Mouse (Mus musculus) liver, embryonic 14.5 days (tissue): ENCODE data around the gene Ell.

ENCODE experiments used
- CTCF ChIP-seq: IDR thresholded peaks from 2 replicates; pipeline ENCODE4 v1.5.1; 2016; ENCODE audit warnings: antibody characterized with exemption, low read depth, control low read depth
- EP300 ChIP-seq: IDR thresholded peaks from 2 replicates; pipeline ENCODE4 v1.6.1; 2016; ENCODE audit warnings: antibody characterized with exemption, low read depth

GRCm38 (mm10) chr8:70490061-70490879 is 49.0 kb upstream of the Ell start:
- TF ChIP-seq CTCF (no peak), EP300 (no peak)
